Mouse (Mus musculus): Measurements from ENCODE around the gene Txnip. TPM values are rescaled to one million over a fixed set of nuclear protein-coding genes. Genes with fewer than 3 reads are reported as not detected.
A peak's percentile ranks its signal among the peaks of the same experiment; 100 is the strongest.

The Txnip gene
- polyA plus RNA-seq, 1 experiment from 2014 or later, result 254 TPM

- ATAC-seq (replicated peaks; ENCODE audit: low FRiP score, low read depth) (no peak; the same call in 1 of the 2 replicates), DNase-seq (ENCODE audit: low spot score) (no peak)
- 0 out of 2 replicates have a peak, but pooled peaks cover 12% of the 10 kb centered on the region for H3K27me3 ChIP-seq (ENCODE audit: insufficient read depth, low read length)
- H3K27ac ChIP-seq, result no peak overlapping the region
- no peaks in the 10 kb centered on the region for H3K4me1 ChIP-seq (replicated peaks; ENCODE audit: insufficient read depth, low read length)
- H3K9ac ChIP-seq (ENCODE audit: low read depth, low read length), result no peak overlapping the region
- TF ChIP-seq CTCF (IDR thresholded peaks at IDR 0.05; ENCODE audit: low read depth), result no peak
- H3K9me3 ChIP-seq (replicated peaks; ENCODE audit: low read length), result no peaks in the 10 kb centered on the region
- H3K4me2 ChIP-seq (ENCODE audit: low read length), result no peak overlapping the region
- H3K36me3 ChIP-seq (ENCODE audit: insufficient read depth, low read length), result no peaks in the 10 kb centered on the region
- WGBS, result 74% methylated on average over 11 of the region's 11 CpGs
- no peak overlapping the region for H3K4me3 ChIP-seq (replicated peaks; ENCODE audit: low read depth, low read length)
Measured at GRCm38 (mm10) chr3:96526013-96526762, 31.6 kb upstream of the Txnip start.

GRCm38 (mm10) chr3:96526864-96527542 is 30.8 kb upstream of the Txnip start:
- Histone ChIP-seq H3K9me3 (replicated peaks; ENCODE audit: low read length) (no peaks in the 10 kb centered on the region), H3K9ac (ENCODE audit: low read depth, low read length) (no peak overlapping the region), H3K4me2 (ENCODE audit: low read length) (peak overlapping the region; percentile 63), H3K4me1 (replicated peaks; ENCODE audit: insufficient read depth, low read length) (no peaks in the 10 kb centered on the region), H3K4me3 (replicated peaks; ENCODE audit: low read depth, low read length) (peak overlapping the region; percentile 20), H3K36me3 (ENCODE audit: insufficient read depth, low read length) (no peaks in the 10 kb centered on the region), H3K27ac (no peak overlapping the region), H3K27me3 (ENCODE audit: insufficient read depth, low read length) (0 out of 2 replicates have a peak, but pooled peaks cover 12% of the 10 kb centered on the region)
- ATAC-seq (replicated peaks; ENCODE audit: low FRiP score, low read depth) (no peak; the same call in 1 of the 2 replicates), DNase-seq (ENCODE audit: low spot score) (no peak)
- WGBS, result 4% methylated on average over 44 of the region's 44 CpGs
- no peak for TF ChIP-seq CTCF (IDR thresholded peaks at IDR 0.05; ENCODE audit: low read depth)

GRCm38 (mm10) chr3:96528506-96528905 is 29.3 kb upstream of the Txnip start:
- Histone ChIP-seq H3K36me3 (ENCODE audit: insufficient read depth, low read length) (no peaks in the 10 kb centered on the region), H3K4me1 (replicated peaks; ENCODE audit: insufficient read depth, low read length) (no peaks in the 10 kb centered on the region), H3K4me3 (replicated peaks; ENCODE audit: low read depth, low read length) (no peak overlapping the region), H3K9ac (ENCODE audit: low read depth, low read length) (no peak overlapping the region), H3K27ac (no peak overlapping the region), H3K9me3 (replicated peaks; ENCODE audit: low read length) (no peaks in the 10 kb centered on the region), H3K4me2 (ENCODE audit: low read length) (no peak overlapping the region), H3K27me3 (ENCODE audit: insufficient read depth, low read length) (0 out of 2 replicates have a peak, but pooled peaks cover 12% of the 10 kb centered on the region)
- ATAC-seq (replicated peaks; ENCODE audit: low FRiP score, low read depth) (no peak), DNase-seq (ENCODE audit: low spot score) (no peak)
- 52% methylated on average over 9 of the region's 9 CpGs for WGBS
- TF ChIP-seq CTCF (IDR thresholded peaks at IDR 0.05; ENCODE audit: low read depth), result no peak

GRCm38 (mm10) chr3:96532050-96532449 is 25.7 kb upstream of the Txnip start:
- Histone ChIP-seq H3K9ac (ENCODE audit: low read depth, low read length) (no peak overlapping the region), H3K4me1 (replicated peaks; ENCODE audit: insufficient read depth, low read length) (no peaks in the 10 kb centered on the region), H3K27me3 (ENCODE audit: insufficient read depth, low read length) (0 out of 2 replicates have a peak, but pooled peaks cover 5% of the 10 kb centered on the region), H3K27ac (no peak overlapping the region), H3K4me2 (ENCODE audit: low read length) (no peak overlapping the region), H3K36me3 (ENCODE audit: insufficient read depth, low read length) (no peaks in the 10 kb centered on the region), H3K9me3 (replicated peaks; ENCODE audit: low read length) (no peaks in the 10 kb centered on the region), H3K4me3 (replicated peaks; ENCODE audit: low read depth, low read length) (no peak overlapping the region)
- DNase-seq (ENCODE audit: low spot score), result no peak
- ATAC-seq (replicated peaks; ENCODE audit: low FRiP score, low read depth), result no peak
- 0 out of 2 replicates have a peak, but pooled peaks have one; percentile 1 for TF ChIP-seq CTCF (IDR thresholded peaks at IDR 0.05; ENCODE audit: low read depth)
- WGBS, result 39% methylated on average over 7 of the region's 7 CpGs

- H3K4me1 ChIP-seq (replicated peaks; ENCODE audit: insufficient read depth, low read length), result no peaks in the 10 kb centered on the region
- 68% methylated on average over 2 of the region's 2 CpGs for WGBS
- H3K27me3 ChIP-seq (ENCODE audit: insufficient read depth, low read length), result no peaks in the 10 kb centered on the region
- no peaks in the 10 kb centered on the region for H3K36me3 ChIP-seq (ENCODE audit: insufficient read depth, low read length)
- no peaks in the 10 kb centered on the region for H3K9me3 ChIP-seq (replicated peaks; ENCODE audit: low read length)
- DNase-seq (ENCODE audit: low spot score), result no peak
- H3K9ac ChIP-seq (ENCODE audit: low read depth, low read length), result no peak overlapping the region
- ATAC-seq (replicated peaks; ENCODE audit: low FRiP score, low read depth), result no peak
- no peak overlapping the region for H3K4me3 ChIP-seq (replicated peaks; ENCODE audit: low read depth, low read length)
- TF ChIP-seq CTCF (IDR thresholded peaks at IDR 0.05; ENCODE audit: low read depth), result peak; percentile 40
- H3K4me2 ChIP-seq (ENCODE audit: low read length), result no peak overlapping the region
- no peak overlapping the region for H3K27ac ChIP-seq
Measured at GRCm38 (mm10) chr3:96534300-96534699, 23.5 kb upstream of the Txnip start.

GRCm38 (mm10) chr3:96539316-96539715 is 18.4 kb upstream of the Txnip start:
- DNase-seq (ENCODE audit: low spot score) (no peak), ATAC-seq (replicated peaks; ENCODE audit: low FRiP score, low read depth) (no peak)
- WGBS, result 62% methylated on average over 2 of the region's 2 CpGs
- Histone ChIP-seq H3K27me3 (ENCODE audit: insufficient read depth, low read length) (no peaks in the 10 kb centered on the region; the same call in 1 of the 2 replicates), H3K9ac (ENCODE audit: low read depth, low read length) (no peak overlapping the region), H3K4me3 (replicated peaks; ENCODE audit: low read depth, low read length) (no peak overlapping the region), H3K36me3 (ENCODE audit: insufficient read depth, low read length) (no peaks in the 10 kb centered on the region), H3K9me3 (replicated peaks; ENCODE audit: low read length) (no peaks in the 10 kb centered on the region), H3K4me2 (ENCODE audit: low read length) (no peak overlapping the region), H3K4me1 (replicated peaks; ENCODE audit: insufficient read depth, low read length) (no peaks in the 10 kb centered on the region), H3K27ac (no peak overlapping the region)
- no peak for TF ChIP-seq CTCF (IDR thresholded peaks at IDR 0.05; ENCODE audit: low read depth)

Data from kidney, postnatal 0 days (tissue).